Mouse (Mus musculus) CH12.LX (cell line): ENCODE measurements around the gene Pclo.

Experiments
- CTCF ChIP-seq, 2 experiments: IDR thresholded peaks in 1 of 2; conservative IDR thresholded peaks in 1 of 2; 2 replicates each; pipeline ENCODE4 v1.5.1; 2011 to 2012; ENCODE audit warnings: low read depth in 2 of 2, low read length in 2 of 2, improper control_type of control experiment in 1 of 2, inconsistent platforms in 1 of 2, mild to moderate bottlenecking in 1 of 2, moderate library complexity in 1 of 2
- ETS1 ChIP-seq: conservative IDR thresholded peaks from 2 replicates; pipeline ENCODE4 v1.6.1; 2012; ENCODE audit warnings: low read depth, mild to moderate bottlenecking, inconsistent platforms, low read length, improper control_type of control experiment, moderate library complexity
- HCFC1 ChIP-seq: IDR thresholded peaks from 2 replicates; pipeline ENCODE4 v1.6.1; 2012; ENCODE audit warnings: low read depth, mild to moderate bottlenecking, inconsistent platforms, low read length, improper control_type of control experiment
- IRF4 ChIP-seq: IDR thresholded peaks from 2 replicates; pipeline ENCODE4 v1.6.1; 2014; ENCODE audit warnings: low read depth, mild to moderate bottlenecking, inconsistent platforms, low read length, improper control_type of control experiment
- JUND ChIP-seq: conservative IDR thresholded peaks from 2 replicates; pipeline ENCODE4 v1.6.1; 2011; ENCODE audit warnings: low read depth, low read length, improper control_type of control experiment
- KAT2A ChIP-seq: IDR thresholded peaks from 2 replicates; pipeline ENCODE4 v1.6.1; 2012; ENCODE audit warnings: low read length, improper control_type of control experiment, inconsistent platforms; ENCODE audit not compliant: insufficient replicate concordance
- MXI1 ChIP-seq: IDR thresholded peaks from 2 replicates; pipeline ENCODE4 v1.6.1; 2011; ENCODE audit warnings: mild to moderate bottlenecking, low read depth, low read length, improper control_type of control experiment
- POLR2A ChIP-seq: IDR thresholded peaks from 2 replicates; pipeline ENCODE4 v1.6.1; 2011; ENCODE audit warnings: low read depth, mild to moderate bottlenecking, improper control_type of control experiment, low read length

DNA sequence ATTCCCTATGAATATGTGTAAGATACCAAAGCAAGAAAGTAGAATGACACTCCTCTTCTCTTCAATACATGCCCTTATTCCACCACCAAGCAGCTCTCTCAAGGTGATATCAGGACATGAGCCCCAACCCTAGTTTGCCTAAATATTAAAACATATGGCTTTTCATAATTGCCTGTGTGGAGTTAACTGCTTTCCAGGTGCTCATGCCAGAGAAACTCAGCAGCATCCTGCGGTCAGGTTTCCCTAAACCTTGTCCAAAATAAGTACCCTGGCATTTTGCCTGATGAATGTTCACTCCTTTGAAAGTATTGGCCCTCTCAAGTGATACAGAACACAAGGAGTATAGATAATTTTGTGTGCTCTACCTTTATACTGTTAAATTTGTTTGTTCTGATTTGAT is 126.5 kb downstream of the Pclo start:
- TF ChIP-seq CTCF (conservative IDR thresholded peaks at IDR 0.05 in 1 of 2, IDR thresholded peaks at IDR 0.05 in 1 of 2; ENCODE audit: low read depth in 2 of 2, low read length in 2 of 2) (no peak), JUND (no peak), POLR2A (no peak), HCFC1 (no peak), ETS1 (no peak), KAT2A (no peak), MXI1 (no peak), IRF4 (no peak)
